Mouse (Mus musculus) MEL (cell line): ENCODE results near the gene Colgalt2. TPM values are rescaled to one million over a fixed set of nuclear protein-coding genes. Genes with fewer than 3 reads are reported as not detected.

ENCODE experiments used
- DNase-seq: peaks from one replicate; pipeline ENCODE4 v3.0.0; 2011; ENCODE audit warnings: low read depth, low spot score
- H3K27ac ChIP-seq: 2 replicates; pipeline ENCODE4 v1.5.1; 2012; ENCODE audit warnings: low read depth, mild to moderate bottlenecking, control low read depth, low read length, moderate library complexity; ENCODE audit not compliant: control insufficient read depth
- H3K27me3 ChIP-seq, 2 experiments: fragments of 150-350 bp in 1 of 2; sonication (generic) in 1 of 2; 2 replicates each; pipeline ENCODE4 v1.6.1; 2012; ENCODE audit warnings: low read length in 2 of 2, mild to moderate bottlenecking in 2 of 2, improper control_type of control experiment in 1 of 2, moderate library complexity in 1 of 2; ENCODE audit not compliant: insufficient read depth in 2 of 2, control insufficient read depth in 1 of 2
- H3K36me3 ChIP-seq, 2 experiments: 2 replicates each; pipeline ENCODE4 v1.6.1; 2012 to 2014; ENCODE audit warnings: low read length in 2 of 2, improper control_type of control experiment in 1 of 2, inconsistent platforms in 1 of 2, mild to moderate bottlenecking in 1 of 2; ENCODE audit not compliant: insufficient read depth in 2 of 2, control insufficient read depth in 1 of 2
- H3K4me1 ChIP-seq, 2 experiments: fragments of 150-350 bp in 1 of 2; sonication (generic) in 1 of 2; 2 replicates each; pipeline ENCODE4 v1.6.1; 2012; ENCODE audit warnings: low read length in 2 of 2, improper control_type of control experiment in 1 of 2, mild to moderate bottlenecking in 1 of 2; ENCODE audit not compliant: insufficient read depth in 2 of 2, control insufficient read depth in 1 of 2
- H3K4me3 ChIP-seq, 2 experiments: fragments of 150-350 bp in 1 of 2; sonication (generic) in 1 of 2; 2 replicates each; pipeline ENCODE4 v1.5.1; 2012; ENCODE audit warnings: low read depth in 2 of 2, low read length in 2 of 2, mild to moderate bottlenecking in 2 of 2, moderate library complexity in 2 of 2, control low read depth in 1 of 2, improper control_type of control experiment in 1 of 2; ENCODE audit not compliant: control insufficient read depth in 1 of 2, insufficient read depth in 1 of 2
- H3K79me2 ChIP-seq: 2 replicates; pipeline ENCODE4 v1.6.1; 2012; ENCODE audit warnings: mild to moderate bottlenecking, low read length, moderate library complexity; ENCODE audit not compliant: control insufficient read depth, poor library complexity, insufficient read depth
- H3K9ac ChIP-seq: 2 replicates; pipeline ENCODE4 v1.6.1; 2012; ENCODE audit warnings: low read depth, mild to moderate bottlenecking, control low read depth, low read length, moderate library complexity; ENCODE audit not compliant: control insufficient read depth, poor library complexity, severe bottlenecking
- H3K9me3 ChIP-seq: fragments of 150-350 bp; sonication (generic); replicated peaks from 2 replicates; pipeline ENCODE4 v1.6.1; 2012; ENCODE audit warnings: mild to moderate bottlenecking, low read length, improper control_type of control experiment, moderate library complexity; ENCODE audit not compliant: insufficient read depth
- CHD1 ChIP-seq: IDR thresholded peaks from 2 replicates; pipeline ENCODE4 v1.6.1; 2012; ENCODE audit warnings: low read depth, mild to moderate bottlenecking, inconsistent platforms, low read length, improper control_type of control experiment
- ELF1 ChIP-seq: IDR thresholded peaks from 2 replicates; pipeline ENCODE4 v1.6.1; 2014; ENCODE audit warnings: low read depth, mild to moderate bottlenecking, inconsistent platforms, low read length, improper control_type of control experiment, moderate library complexity
- EP300 ChIP-seq, 2 experiments: IDR thresholded peaks; 2 replicates each; pipeline ENCODE4 v1.6.1; 2011; ENCODE audit warnings: improper control_type of control experiment in 2 of 2, low read length in 2 of 2, low read depth in 1 of 2, mild to moderate bottlenecking in 1 of 2
- GABPA ChIP-seq: IDR thresholded peaks from 2 replicates; pipeline ENCODE4 v1.6.1; 2012; ENCODE audit warnings: low read depth, mild to moderate bottlenecking, inconsistent platforms, low read length, improper control_type of control experiment, moderate library complexity
- HCFC1 ChIP-seq: IDR thresholded peaks from 2 replicates; pipeline ENCODE4 v1.6.1; 2012; ENCODE audit warnings: low read depth, mild to moderate bottlenecking, inconsistent platforms, low read length, improper control_type of control experiment, moderate library complexity
- JUND ChIP-seq: IDR thresholded peaks from 2 replicates; pipeline ENCODE4 v1.6.1; 2011; ENCODE audit warnings: low read depth, mild to moderate bottlenecking, improper control_type of control experiment, low read length
- MAFK ChIP-seq: IDR thresholded peaks from 2 replicates; pipeline ENCODE4 v1.6.1; 2011; ENCODE audit warnings: low read depth, mild to moderate bottlenecking, low read length, improper control_type of control experiment, borderline replicate concordance
- MXI1 ChIP-seq: IDR thresholded peaks from 2 replicates; pipeline ENCODE4 v1.6.1; 2011; ENCODE audit warnings: mild to moderate bottlenecking, low read depth, low read length, improper control_type of control experiment
- MYB ChIP-seq: IDR thresholded peaks from 2 replicates; pipeline ENCODE4 v1.6.1; 2011; ENCODE audit warnings: mild to moderate bottlenecking, low read depth, low read length, improper control_type of control experiment
- MYC ChIP-seq: IDR thresholded peaks from 2 replicates; pipeline ENCODE4 v1.6.1; 2011; ENCODE audit warnings: low read depth, mild to moderate bottlenecking, low read length, improper control_type of control experiment, moderate library complexity
- NELFE ChIP-seq: IDR thresholded peaks from 2 replicates; pipeline ENCODE4 v1.6.1; 2011; ENCODE audit warnings: low read depth, low read length, improper control_type of control experiment
- POLR2A ChIP-seq, 2 experiments: IDR thresholded peaks; 2 replicates each; pipeline ENCODE4 v1.6.1; 2011 to 2012; ENCODE audit warnings: low read length in 2 of 2, mild to moderate bottlenecking in 2 of 2, control low read depth in 1 of 2, improper control_type of control experiment in 1 of 2, low read depth in 1 of 2, moderate library complexity in 1 of 2; ENCODE audit not compliant: control insufficient read depth in 1 of 2, insufficient read depth in 1 of 2, poor library complexity in 1 of 2
- POLR2AphosphoS2 ChIP-seq: IDR thresholded peaks from 2 replicates; pipeline ENCODE4 v1.6.1; 2011; ENCODE audit warnings: low read length, improper control_type of control experiment
- RAD21 ChIP-seq: IDR thresholded peaks from 2 replicates; pipeline ENCODE4 v1.6.1; 2011; ENCODE audit warnings: mild to moderate bottlenecking, low read depth, low read length, improper control_type of control experiment
- RCOR1 ChIP-seq: IDR thresholded peaks from 2 replicates; pipeline ENCODE4 v1.6.1; 2012; ENCODE audit warnings: low read depth, mild to moderate bottlenecking, inconsistent platforms, low read length, improper control_type of control experiment
- USF1 ChIP-seq: IDR thresholded peaks from 2 replicates; pipeline ENCODE4 v1.6.1; 2014; ENCODE audit warnings: low read depth, mild to moderate bottlenecking, inconsistent platforms, low read length, improper control_type of control experiment, moderate library complexity
- ZMIZ1 ChIP-seq: IDR thresholded peaks from 2 replicates; pipeline ENCODE4 v1.6.1; 2012; ENCODE audit warnings: low read depth, mild to moderate bottlenecking, inconsistent platforms, low read length, improper control_type of control experiment, moderate library complexity
- ZNF384 ChIP-seq: IDR thresholded peaks from 2 replicates; pipeline ENCODE4 v1.6.1; 2012; ENCODE audit warnings: low read depth, mild to moderate bottlenecking, inconsistent platforms, low read length, improper control_type of control experiment
- polyA plus RNA-seq, 2 experiments: library from polyadenylated mRNA; stranded (reverse) in 1 of 2; unstranded in 1 of 2; fragments of >175 nt in 1 of 2; fragments of >200 nt in 1 of 2; gene quantifications; 2 replicates each; pipeline versions ENCODE4 v1.2.1 to v1.2.4; 2012; ENCODE audit warnings: low replicate concordance in 2 of 2, low read depth in 1 of 2; ENCODE audit not compliant: insufficient read length in 2 of 2, insufficient read depth in 1 of 2, missing spikeins in 1 of 2
- total RNA-seq: library from RNA; depleted of rRNA; stranded (reverse); fragments of 300-350 nt; gene quantifications from 2 replicates; pipeline ENCODE4 v1.2.3, GENCODE M21; 2012

The Colgalt2 gene
- total and polyA plus RNA-seq, 3 experiments = not detected

DNA sequence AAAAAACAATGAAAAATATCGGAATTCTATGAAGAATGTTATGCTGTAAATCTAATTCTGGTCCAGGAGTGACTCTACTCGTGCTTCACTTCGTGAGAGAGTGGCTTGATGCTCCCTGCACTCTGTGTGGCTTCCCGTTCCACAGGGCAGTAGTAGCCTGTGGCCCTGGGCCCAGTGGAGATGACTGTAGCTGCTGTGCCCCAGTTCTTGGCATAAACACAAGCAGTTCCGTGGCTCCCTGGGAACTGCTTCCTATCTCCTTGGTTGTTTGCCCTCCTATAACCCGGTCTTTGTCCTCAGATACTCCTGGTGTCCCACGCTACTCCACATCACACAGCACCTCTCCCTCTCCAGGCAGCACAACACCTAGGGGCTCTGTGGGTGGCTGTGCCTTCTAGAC, 62.7 kb downstream of the Colgalt2 start:
- Histone ChIP-seq H3K79me2 (no peaks in the 10 kb centered on the region), H3K4me3 (no peak overlapping the region), H3K4me1 (no peaks in the 10 kb centered on the region), H3K27ac (no peak overlapping the region), H3K27me3 (peaks cover 3 to 4% of the 10 kb centered on the region in 2 experiments; a peak in 2 of 4 replicates), H3K9ac (no peak overlapping the region), H3K9me3 (no peaks in the 10 kb centered on the region), H3K36me3 (no peaks in the 10 kb centered on the region)
- no peak for TF ChIP-seq HCFC1
- no peak for TF ChIP-seq MYB
- TF ChIP-seq CHD1 = no peak
- TF ChIP-seq RCOR1 = no peak
- no peak for TF ChIP-seq ZMIZ1
- no peak for TF ChIP-seq NELFE
- TF ChIP-seq EP300 (IDR thresholded peaks at IDR 0.05; ENCODE audit: low read depth in 1 of 2, low read length in 2 of 2) = no peak
- TF ChIP-seq POLR2AphosphoS2 = no peak
- TF ChIP-seq GABPA = no peak
- TF ChIP-seq MAFK = no peak
- no peak for TF ChIP-seq MYC
- no peak for TF ChIP-seq USF1
- no peak for TF ChIP-seq JUND
- TF ChIP-seq ZNF384 = no peak
- TF ChIP-seq ELF1 = no peak
- TF ChIP-seq RAD21 = no peak
- no peak for DNase-seq

DNA sequence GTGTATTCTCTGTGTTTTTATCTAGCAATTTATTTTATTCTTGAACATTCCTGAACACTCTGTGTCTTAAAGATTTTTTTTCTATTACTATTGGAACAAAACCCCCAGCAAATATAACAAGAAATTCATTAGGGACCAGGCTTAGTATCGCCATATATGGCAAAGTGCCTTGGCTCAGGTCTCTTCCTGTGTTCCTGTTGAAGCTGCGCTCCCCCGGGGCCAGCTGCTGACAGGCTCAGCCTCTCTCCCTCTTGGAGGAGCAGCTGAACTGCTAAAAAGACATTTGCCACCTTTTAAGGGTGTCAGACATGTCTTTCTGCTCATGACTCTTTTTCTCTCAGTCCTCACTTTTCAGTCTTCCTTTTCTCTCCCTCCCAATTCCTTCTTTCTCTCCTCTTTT, 66.7 kb downstream of the Colgalt2 start:
- TF ChIP-seq POLR2A (IDR thresholded peaks at IDR 0.05; ENCODE audit: control insufficient read depth in 1 of 2, insufficient read depth in 1 of 2, low read depth in 1 of 2, low read length in 2 of 2, poor library complexity in 1 of 2) (no peak), MXI1 (no peak), ZMIZ1 (no peak)

More for the DNA sequence above, 66.7 kb downstream of the Colgalt2 start:
- Histone ChIP-seq H3K27me3 (peaks cover 1 to 7% of the 10 kb centered on the region in 2 experiments; a peak in 3 of 4 replicates), H3K9me3 (no peaks in the 10 kb centered on the region), H3K27ac (no peak overlapping the region), H3K4me1 (no peaks in the 10 kb centered on the region), H3K9ac (no peak overlapping the region), H3K4me3 (no peak overlapping the region), H3K79me2 (no peaks in the 10 kb centered on the region), H3K36me3 (no peaks in the 10 kb centered on the region)
- DNase-seq = no peak
